ENCODE assay signal across 16 mouse cellular contexts in genomic region chr1:22274081-22274480, GRCm38 (mm10).
"Had no signal": no experiment of that assay in that cellular context is flagged by ENCODE, and none has a peak within 500 bp of the region (broad histone marks: within the 10 kb centered on the region; RNA-seq: fewer than 3 reads in every experiment).

No protein-coding gene starts in this region.

- H3K27me3 ChIP-seq: lung, embryonic 15.5 days; megakaryocyte, embryonic 14.5 days; midbrain, embryonic 13.5 days; midbrain, embryonic 15.5 days; neural tube, embryonic 12.5 days; stomach, embryonic 15.5 days had no signal

- H3K4me1 ChIP-seq: lung, embryonic 15.5 days; megakaryocyte, embryonic 14.5 days; midbrain, embryonic 13.5 days; midbrain, embryonic 15.5 days; neural tube, embryonic 12.5 days; stomach, embryonic 15.5 days had no signal

- DNase-seq: lung, adult 2 months; lung, postnatal 14 days; lung, postnatal 36 days; right cerebral cortex, postnatal 14 days; thymus, adult 18-20 months; thymus, postnatal 14 days; thymus, postnatal 36 days had no signal

- H3K4me3 ChIP-seq: lung, embryonic 15.5 days; megakaryocyte, embryonic 14.5 days; midbrain, embryonic 13.5 days; midbrain, embryonic 15.5 days; neural tube, embryonic 12.5 days; stomach, embryonic 15.5 days had no signal

- H3K36me3 ChIP-seq: lung, embryonic 15.5 days; midbrain, embryonic 13.5 days; midbrain, embryonic 15.5 days; neural tube, embryonic 12.5 days; stomach, embryonic 15.5 days had no signal

- H3K9me3 ChIP-seq: lung, embryonic 15.5 days; megakaryocyte, embryonic 14.5 days; midbrain, embryonic 13.5 days; midbrain, embryonic 15.5 days; neural tube, embryonic 12.5 days; stomach, embryonic 15.5 days had no signal

- H3K4me2 ChIP-seq: lung, embryonic 15.5 days; midbrain, embryonic 11.5 days; midbrain, embryonic 13.5 days; midbrain, embryonic 15.5 days; neural tube, embryonic 12.5 days; stomach, embryonic 15.5 days had no signal

- H3K9ac ChIP-seq: lung, embryonic 15.5 days; midbrain, embryonic 13.5 days; midbrain, embryonic 15.5 days; neural tube, embryonic 12.5 days; stomach, embryonic 15.5 days had no signal

- ATAC-seq: lung, postnatal 0 days; midbrain, embryonic 13.5 days; midbrain, embryonic 15.5 days had no signal

- H3K27ac ChIP-seq: lung, embryonic 15.5 days; macrophage; midbrain, embryonic 13.5 days; midbrain, embryonic 15.5 days; neural tube, embryonic 12.5 days; stomach, embryonic 15.5 days had no signal
